Mouse (Mus musculus) embryonic facial prominence, embryonic 10.5 days (tissue): Measurements from ENCODE around the gene Sec24d. TPM values are rescaled to one million over a fixed set of nuclear protein-coding genes. Genes with fewer than 3 reads are reported as not detected.

Experiments used
- DNase-seq: peaks from one replicate; pipeline ENCODE4 v3.0.0-alpha.2; 2017; ENCODE audit warnings: low spot score
- H3K27ac ChIP-seq: fragments of 300-500 bp; sonication (generic); replicated peaks from 2 replicates; pipeline ENCODE4 v1.5.1; 2016; ENCODE audit warnings: mild to moderate bottlenecking
- H3K27me3 ChIP-seq: fragments of 300-500 bp; sonication (generic); replicated peaks from 2 replicates; pipeline ENCODE4 v1.6.1; 2016; ENCODE audit warnings: low read depth, mild to moderate bottlenecking; ENCODE audit not compliant: poor library complexity, severe bottlenecking
- H3K36me3 ChIP-seq: fragments of 300-500 bp; sonication (generic); replicated peaks from 2 replicates; pipeline ENCODE4 v1.6.1; 2016; ENCODE audit warnings: mild to moderate bottlenecking, moderate library complexity
- H3K4me1 ChIP-seq: fragments of 300-500 bp; sonication (generic); 2 replicates; pipeline ENCODE4 v1.6.1; 2016
- H3K4me3 ChIP-seq: fragments of 300-500 bp; sonication (generic); 2 replicates; pipeline ENCODE4 v1.5.1; 2016; ENCODE audit warnings: mild to moderate bottlenecking, moderate library complexity
- H3K9me3 ChIP-seq: fragments of 300-500 bp; sonication (generic); 2 replicates; pipeline ENCODE4 v1.6.1; 2016; ENCODE audit warnings: mild to moderate bottlenecking
- WGBS: fragments of 180-500 bp; shearing (Covaris S2); methylation state at CpG from one replicate; pipeline ENCODE4 v1.1.7; 2016; 5-methylcytosine and 5-hydroxymethylcytosine counted together
- polyA plus RNA-seq: library from polyadenylated mRNA; unstranded; fragments of >200 nt; fragmentation: Nextera tagmentation; extraction: Ambion mirVana; gene quantifications from 2 replicates; pipeline ENCODE4 v1.2.1, GENCODE M21; 2016

The Sec24d gene
- polyA plus RNA-seq, 1 experiment from 2014 or later, result 24.4 TPM

GRCm38 (mm10) chr3:123330221-123330620 is 63.0 kb downstream of the Sec24d start:
- Histone ChIP-seq H3K9me3 (no peaks in the 10 kb centered on the region), H3K36me3 (no peaks in the 10 kb centered on the region), H3K4me1 (peaks cover 8% of the 10 kb centered on the region; the same call in 1 of the 2 replicates), H3K27ac (no peak overlapping the region), H3K4me3 (no peak overlapping the region), H3K27me3 (no peaks in the 10 kb centered on the region)
- no peak for DNase-seq
- 78% methylated on average over 4 of the region's 4 CpGs for WGBS

DNA sequence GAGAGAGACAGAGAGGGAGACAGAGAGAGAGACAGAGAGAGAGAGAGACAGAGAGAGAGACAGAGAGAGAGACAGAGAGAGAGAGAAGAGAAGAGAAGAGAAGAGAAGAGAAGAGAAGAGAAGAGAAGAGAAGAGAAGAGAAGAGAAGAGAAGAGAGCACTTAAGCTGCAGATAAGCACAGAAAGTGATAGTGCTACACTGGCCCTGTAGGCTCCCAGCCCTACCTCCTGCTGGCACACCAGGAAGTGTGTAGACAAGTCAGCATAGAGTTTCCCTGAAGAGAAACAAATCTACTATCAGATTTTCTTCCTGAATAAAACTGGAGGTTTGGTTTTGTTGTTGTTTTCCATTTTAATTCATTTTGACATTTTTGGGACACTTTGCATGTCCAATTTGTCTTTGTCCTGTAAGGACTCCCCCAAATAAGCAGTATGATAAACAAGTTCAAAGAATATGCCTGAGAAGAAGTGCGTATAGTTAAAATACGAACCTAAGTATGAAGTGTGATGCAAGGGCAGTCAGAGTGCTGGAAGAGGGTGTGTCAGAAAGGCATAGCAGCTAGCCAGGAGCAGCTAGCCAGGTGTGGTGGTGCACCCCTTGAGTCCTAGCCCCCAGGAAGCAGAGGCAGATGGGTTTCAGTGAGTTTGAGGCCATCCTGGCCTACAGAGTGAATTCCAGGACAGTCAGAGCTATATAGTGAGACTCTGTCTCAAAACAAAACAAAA is 65.2 kb downstream of the Sec24d start:
- no peaks in the 10 kb centered on the region for H3K9me3 ChIP-seq
- 89% methylated on average over 2 of the region's 2 CpGs for WGBS
- no peak for DNase-seq
- peaks cover 8% of the 10 kb centered on the region; the same call in 1 of the 2 replicates for H3K4me1 ChIP-seq
- no peak overlapping the region for H3K4me3 ChIP-seq
- no peaks in the 10 kb centered on the region for H3K36me3 ChIP-seq
- no peaks in the 10 kb centered on the region for H3K27me3 ChIP-seq
- H3K27ac ChIP-seq, result 0 out of 2 replicates have a peak overlapping the region, but pooled peaks have one; percentile 19

- Histone ChIP-seq H3K27ac (0 out of 2 replicates have a peak overlapping the region, but pooled peaks have one; percentile 19), H3K36me3 (no peaks in the 10 kb centered on the region), H3K4me3 (no peak overlapping the region), H3K9me3 (no peaks in the 10 kb centered on the region), H3K27me3 (no peaks in the 10 kb centered on the region), H3K4me1 (peaks cover 8% of the 10 kb centered on the region; the same call in 1 of the 2 replicates)
- 49% methylated on average over 4 of the region's 4 CpGs for WGBS
- DNase-seq, result peak; percentile 20
Observed at GRCm38 (mm10) chr3:123333055-123333424, 65.8 kb downstream of the Sec24d start.

DNA sequence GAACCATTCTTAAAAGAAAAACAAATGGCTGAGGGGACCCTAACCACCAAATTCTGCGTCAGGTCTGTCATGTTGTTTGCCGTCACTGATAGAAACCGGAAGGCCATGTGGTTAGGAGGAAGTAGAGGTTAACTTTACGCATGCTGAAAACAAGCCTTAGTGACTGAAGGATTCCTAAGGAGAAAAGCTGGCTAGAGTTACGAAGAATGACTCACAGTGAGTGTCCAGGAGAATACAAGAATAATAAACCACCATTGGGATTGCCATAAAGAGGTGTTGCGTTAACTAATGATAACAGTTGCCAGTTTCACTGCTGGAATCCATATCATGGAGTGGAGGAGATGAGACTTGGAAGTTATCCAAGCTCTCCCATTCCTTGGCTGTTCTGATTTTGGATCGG is 67.7 kb downstream of the Sec24d start:
- no peaks in the 10 kb centered on the region for H3K27me3 ChIP-seq
- no peak overlapping the region for H3K27ac ChIP-seq
- 77% methylated on average over 7 of the region's 7 CpGs for WGBS

DNA sequence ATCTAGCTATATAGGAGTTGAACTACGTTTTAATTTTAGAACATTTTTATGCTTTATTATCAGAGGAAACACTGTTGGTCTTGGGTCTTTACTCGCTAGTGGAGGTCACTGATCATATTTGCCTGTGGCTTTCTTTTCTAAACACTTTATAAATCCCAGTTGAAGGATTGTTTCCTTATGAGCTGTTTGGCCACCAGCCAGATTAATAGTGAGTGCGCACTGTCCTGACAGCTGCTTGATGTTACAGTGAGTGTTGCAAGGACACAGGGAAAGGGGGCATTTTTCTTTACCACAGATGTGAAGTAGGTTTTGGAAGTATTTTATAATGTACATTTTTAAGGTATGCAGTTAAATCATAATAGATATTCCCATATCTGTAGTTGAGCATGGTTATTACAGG is 68.2 kb downstream of the Sec24d start:
- Histone ChIP-seq H3K4me1 (peaks cover 8% of the 10 kb centered on the region; the same call in 1 of the 2 replicates), H3K27me3 (no peaks in the 10 kb centered on the region), H3K4me3 (no peak overlapping the region), H3K36me3 (no peaks in the 10 kb centered on the region), H3K9me3 (no peaks in the 10 kb centered on the region), H3K27ac (no peak overlapping the region)
- no peak for DNase-seq
- WGBS, result 88% methylated on average over 3 of the region's 3 CpGs

More for the DNA sequence above, 67.7 kb downstream of the Sec24d start:
- no peak for DNase-seq
- no peak overlapping the region for H3K4me3 ChIP-seq
- peaks cover 8% of the 10 kb centered on the region; the same call in 1 of the 2 replicates for H3K4me1 ChIP-seq
- H3K9me3 ChIP-seq, result no peaks in the 10 kb centered on the region
- H3K36me3 ChIP-seq, result no peaks in the 10 kb centered on the region

DNA sequence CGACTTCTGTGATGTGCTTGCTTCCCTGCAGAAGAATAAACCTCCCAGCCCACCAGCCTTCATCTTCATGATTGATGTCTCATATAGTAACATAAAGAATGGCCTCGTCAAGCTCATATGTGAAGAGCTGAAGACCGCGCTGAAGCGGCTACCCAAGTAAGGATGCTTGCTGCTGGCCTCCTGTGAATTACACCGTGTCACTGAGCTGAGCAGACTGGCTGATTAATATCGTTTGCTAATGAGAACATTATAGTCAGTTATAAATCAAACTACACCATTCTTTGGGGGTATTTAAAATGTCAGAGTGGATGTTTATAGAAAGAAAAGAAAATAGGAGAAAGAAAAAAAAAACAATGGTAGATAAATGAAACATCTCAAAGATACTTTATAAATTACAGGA is 69.2 kb downstream of the Sec24d start:
- Histone ChIP-seq H3K4me3 (no peak overlapping the region), H3K27me3 (no peaks in the 10 kb centered on the region), H3K36me3 (no peaks in the 10 kb centered on the region), H3K9me3 (no peaks in the 10 kb centered on the region), H3K4me1 (peaks cover 8% of the 10 kb centered on the region; the same call in 1 of the 2 replicates), H3K27ac (no peak overlapping the region)
- no peak for DNase-seq
- 88% methylated on average over 7 of the region's 7 CpGs for WGBS

DNA sequence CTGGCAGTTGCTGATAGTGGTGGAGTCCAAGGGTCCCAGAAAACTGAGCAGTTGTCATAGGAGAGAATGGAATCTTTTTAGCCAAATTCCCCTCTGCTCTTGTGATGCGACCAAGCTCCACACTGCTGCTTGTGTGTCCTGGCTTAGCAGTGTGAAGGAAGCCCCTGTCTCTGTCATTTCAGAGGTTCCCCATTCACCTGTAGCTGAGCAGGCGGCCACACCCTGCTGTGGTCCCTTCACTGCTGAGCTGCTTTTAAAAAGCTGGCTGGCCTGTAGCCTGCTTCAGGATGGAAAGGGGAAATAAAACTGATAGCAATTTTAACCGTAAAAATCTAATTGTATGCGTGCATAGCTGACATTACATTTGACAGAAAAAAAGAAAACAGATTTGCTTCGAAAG is 69.7 kb downstream of the Sec24d start:
- Histone ChIP-seq H3K27ac (no peak overlapping the region), H3K27me3 (no peaks in the 10 kb centered on the region), H3K9me3 (no peaks in the 10 kb centered on the region), H3K4me3 (no peak overlapping the region), H3K4me1 (peaks cover 8% of the 10 kb centered on the region; the same call in 1 of the 2 replicates), H3K36me3 (no peaks in the 10 kb centered on the region)
- WGBS, result 77% methylated on average over 5 of the region's 5 CpGs
- no peak for DNase-seq

DNA sequence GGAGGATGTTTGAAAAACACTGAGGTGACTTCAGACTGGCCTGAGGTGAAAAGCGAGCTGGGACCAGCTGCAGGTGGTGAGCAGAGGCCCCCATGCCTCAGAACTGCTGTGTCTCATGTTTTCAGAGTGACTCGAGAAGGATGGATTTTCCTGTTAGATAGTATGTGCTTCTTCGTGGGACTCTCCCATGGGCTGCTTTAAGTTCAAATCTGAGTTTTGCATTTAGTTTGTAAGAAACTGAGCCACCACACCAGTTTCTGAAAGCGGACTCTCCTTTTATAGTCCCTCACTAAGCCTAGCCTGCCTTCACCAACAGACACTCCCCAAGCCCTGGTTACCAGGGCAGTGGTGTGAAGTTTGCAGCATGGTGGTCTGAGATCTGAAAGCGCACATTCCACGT is 70.6 kb downstream of the Sec24d start:
- no peak overlapping the region; the same call in 1 of the 2 replicates for H3K27ac ChIP-seq
- no peaks in the 10 kb centered on the region for H3K9me3 ChIP-seq
- whole genome bisulfite sequencing, result 75% methylated on average over 6 of the region's 6 CpGs
- H3K4me1 ChIP-seq, result peaks cover 6% of the 10 kb centered on the region; the same call in 1 of the 2 replicates
- no peaks in the 10 kb centered on the region for H3K27me3 ChIP-seq
- H3K36me3 ChIP-seq, result no peaks in the 10 kb centered on the region
- no peak overlapping the region for H3K4me3 ChIP-seq
- DNase-seq, result no peak

GRCm38 (mm10) chr3:123338666-123339195 is 71.5 kb downstream of the Sec24d start:
- H3K4me3 ChIP-seq, result no peak overlapping the region
- WGBS, result 81% methylated on average over 12 of the region's 12 CpGs
- no peaks in the 10 kb centered on the region for H3K27me3 ChIP-seq
- H3K4me1 ChIP-seq, result no peaks in the 10 kb centered on the region
- no peaks in the 10 kb centered on the region for H3K9me3 ChIP-seq
- no peak for DNase-seq
- no peaks in the 10 kb centered on the region for H3K36me3 ChIP-seq
- no peak overlapping the region for H3K27ac ChIP-seq

GRCm38 (mm10) chr3:123341049-123341448 is 73.8 kb downstream of the Sec24d start:
- DNase-seq, result no peak
- no peaks in the 10 kb centered on the region for H3K27me3 ChIP-seq
- WGBS, result 76% methylated on average over 2 of the region's 2 CpGs
- no peaks in the 10 kb centered on the region for H3K9me3 ChIP-seq
- no peak overlapping the region for H3K4me3 ChIP-seq
- H3K36me3 ChIP-seq, result no peaks in the 10 kb centered on the region
- H3K4me1 ChIP-seq, result no peaks in the 10 kb centered on the region
- H3K27ac ChIP-seq, result no peak overlapping the region

GRCm38 (mm10) chr3:123343690-123344089 is 76.4 kb downstream of the Sec24d start:
- no peaks in the 10 kb centered on the region for H3K4me1 ChIP-seq
- H3K27me3 ChIP-seq, result no peaks in the 10 kb centered on the region
- no peaks in the 10 kb centered on the region for H3K9me3 ChIP-seq
- 87% methylated on average over 6 of the region's 6 CpGs for WGBS
- peaks cover 3% of the 10 kb centered on the region; the same call in 1 of the 2 replicates for H3K36me3 ChIP-seq
- no peak for DNase-seq
- H3K27ac ChIP-seq, result no peak overlapping the region
- H3K4me3 ChIP-seq, result no peak overlapping the region

DNA sequence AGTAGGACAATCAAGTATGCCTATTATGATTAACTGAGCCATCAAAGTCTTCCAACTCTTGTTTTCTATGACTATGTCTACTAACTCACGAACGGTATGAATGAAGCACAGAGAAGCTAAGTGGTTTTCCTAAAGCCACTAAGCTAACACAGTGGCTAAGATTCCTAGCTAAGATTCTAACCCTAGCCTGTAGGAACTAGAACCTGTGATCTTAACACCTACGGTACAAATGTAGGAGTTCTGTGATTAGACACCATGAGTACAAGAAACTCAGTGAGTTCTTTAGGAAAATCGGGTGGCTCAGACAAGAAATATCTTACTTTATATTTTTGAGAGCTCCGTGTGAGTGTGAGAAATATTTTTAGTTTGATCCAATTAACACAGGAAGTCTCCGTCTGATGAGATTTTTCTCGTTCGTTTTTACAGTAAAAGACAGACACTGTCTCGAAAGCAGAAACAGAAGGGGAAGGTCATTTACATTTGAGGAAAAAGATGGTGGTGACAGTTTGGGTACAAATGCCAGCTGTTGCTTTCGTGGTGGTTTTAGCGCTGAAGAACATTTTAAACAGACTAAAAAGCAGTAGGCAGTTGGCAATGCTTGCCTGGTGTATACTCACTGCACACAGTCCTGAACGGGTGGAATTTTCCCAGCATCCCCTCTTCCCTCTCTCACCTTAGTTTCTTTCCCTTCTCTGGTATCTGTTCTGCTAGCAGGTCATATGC is 81.0 kb downstream of the Sec24d start:
- no peak for DNase-seq
- Histone ChIP-seq H3K27me3 (no peaks in the 10 kb centered on the region), H3K4me1 (no peaks in the 10 kb centered on the region), H3K36me3 (peaks cover 9% of the 10 kb centered on the region; the same call in 1 of the 2 replicates), H3K27ac (no peak overlapping the region), H3K9me3 (no peaks in the 10 kb centered on the region), H3K4me3 (no peak overlapping the region)
- 89% methylated on average over 12 of the region's 12 CpGs for WGBS
